Mouse (Mus musculus) hindbrain, embryonic 12.5 days (tissue): Measurements from ENCODE around the gene Fcnb. TPM values are rescaled to one million over a fixed set of nuclear protein-coding genes. Genes with fewer than 3 reads are reported as not detected.
A peak's percentile ranks its signal among the peaks of the same experiment; 100 is the strongest.

Experiments used
- ATAC-seq: fragments of 200-750 bp; cut with Nextera tagmentation; 2 replicates; pipeline ENCODE4 v1.8.0; 2017; ENCODE audit warnings: moderate TSS enrichment; ENCODE audit not compliant: low FRiP score
- H3K27ac ChIP-seq: fragments of 300-500 bp; sonication (generic); 2 replicates; pipeline ENCODE4 v1.5.1; 2016; ENCODE audit warnings: mild to moderate bottlenecking
- H3K27me3 ChIP-seq: fragments of 300-500 bp; sonication (generic); 2 replicates; pipeline ENCODE4 v1.6.1; 2016; ENCODE audit warnings: mild to moderate bottlenecking
- H3K36me3 ChIP-seq: fragments of 300-500 bp; sonication (generic); 2 replicates; pipeline ENCODE4 v1.6.1; 2016; ENCODE audit warnings: mild to moderate bottlenecking
- H3K4me1 ChIP-seq: fragments of 300-500 bp; sonication (generic); 2 replicates; pipeline ENCODE4 v1.6.1; 2016
- H3K4me2 ChIP-seq: fragments of 300-500 bp; sonication (generic); replicated peaks from 2 replicates; pipeline ENCODE4 v1.6.1; 2016; ENCODE audit warnings: mild to moderate bottlenecking
- H3K4me3 ChIP-seq: fragments of 300-500 bp; sonication (generic); 2 replicates; pipeline ENCODE4 v1.5.1; 2016; ENCODE audit warnings: mild to moderate bottlenecking
- H3K9ac ChIP-seq: fragments of 300-500 bp; sonication (generic); 2 replicates; pipeline ENCODE4 v1.6.1; 2016; ENCODE audit warnings: mild to moderate bottlenecking, moderate library complexity
- H3K9me3 ChIP-seq: fragments of 300-500 bp; sonication (generic); replicated peaks from 2 replicates; pipeline ENCODE4 v1.6.1; 2016; ENCODE audit warnings: mild to moderate bottlenecking
- WGBS: fragments of 180-500 bp; shearing (Covaris S2); methylation state at CpG from one replicate; pipeline ENCODE4 v1.1.7; 2016; 5-methylcytosine and 5-hydroxymethylcytosine counted together
- polyA plus RNA-seq: library from polyadenylated mRNA; unstranded; fragments of >200 nt; fragmentation: Nextera tagmentation; extraction: Ambion mirVana; gene quantifications from 2 replicates; pipeline ENCODE4 v1.2.1, GENCODE M21; 2016

Gene Fcnb
- polyA plus RNA-seq, 1 experiment from 2014 or later, result 0.66 TPM

DNA sequence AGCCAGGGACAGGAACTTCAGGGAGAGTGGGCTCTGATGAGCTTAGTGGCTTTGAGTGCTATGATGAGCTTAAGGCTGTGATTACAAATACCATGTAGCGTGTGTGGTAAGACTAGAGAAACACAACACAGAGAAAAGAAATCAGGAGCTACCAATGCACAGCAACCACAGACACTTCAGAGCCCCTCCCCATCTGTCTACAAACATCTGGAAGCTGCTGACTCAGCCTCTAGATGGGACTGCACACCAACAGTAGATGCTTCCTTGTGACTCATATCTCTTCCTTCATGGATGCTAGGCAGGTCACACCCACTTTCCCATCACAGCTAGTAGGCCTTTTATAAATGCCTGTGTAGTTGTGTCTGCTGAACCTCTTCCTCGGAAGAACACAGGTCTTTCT lies 17.2 kb upstream of the Fcnb start:
- Histone ChIP-seq H3K4me2 (no peak overlapping the region), H3K36me3 (no peaks in the 10 kb centered on the region), H3K27ac (no peak overlapping the region), H3K9ac (no peak overlapping the region), H3K4me1 (peaks cover 11% of the 10 kb centered on the region), H3K4me3 (no peak overlapping the region), H3K27me3 (no peaks in the 10 kb centered on the region), H3K9me3 (no peaks in the 10 kb centered on the region)
- ATAC-seq, result no peak
- 86% methylated on average over 2 of the region's 2 CpGs for WGBS

DNA sequence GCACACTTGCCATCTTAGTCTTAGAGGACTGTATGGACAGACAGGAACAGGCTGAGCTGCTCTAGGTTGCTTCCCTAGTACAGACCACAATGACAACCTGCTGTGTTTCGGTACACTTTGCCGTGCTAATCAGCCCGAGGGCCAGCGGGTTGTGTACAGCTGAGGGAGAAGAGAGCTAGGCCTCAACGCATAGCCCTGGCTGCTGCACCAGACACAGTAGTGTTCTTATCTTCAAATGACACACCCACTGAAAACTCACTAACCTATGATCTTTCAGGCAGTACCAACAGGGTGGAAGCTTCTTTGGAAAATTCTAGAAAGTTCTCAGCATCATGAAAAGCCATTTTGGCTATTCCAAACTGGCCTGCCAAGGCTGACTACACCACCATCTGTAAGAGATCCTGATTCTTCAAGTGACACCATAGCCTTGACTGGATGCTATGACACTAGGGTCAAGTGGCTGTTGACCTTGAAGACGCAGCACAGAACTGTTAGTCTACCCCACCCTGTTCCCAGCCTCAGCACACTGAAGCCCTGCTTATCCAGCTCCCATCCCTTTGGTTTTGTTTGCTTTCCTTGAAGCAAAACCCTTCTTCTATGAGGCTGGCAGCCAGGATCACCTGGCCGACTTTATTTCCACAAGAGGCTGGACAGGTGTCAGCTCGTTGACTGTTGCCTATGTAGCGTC lies 16.3 kb upstream of the Fcnb start:
- no peak overlapping the region for H3K9ac ChIP-seq
- H3K36me3 ChIP-seq, result no peaks in the 10 kb centered on the region
- WGBS, result 86% methylated on average over 9 of the region's 9 CpGs
- no peaks in the 10 kb centered on the region for H3K27me3 ChIP-seq
- no peak for ATAC-seq
- H3K4me1 ChIP-seq, result peaks cover 11% of the 10 kb centered on the region
- no peak overlapping the region for H3K4me2 ChIP-seq
- H3K4me3 ChIP-seq, result no peak overlapping the region
- H3K9me3 ChIP-seq, result no peaks in the 10 kb centered on the region
- no peak overlapping the region for H3K27ac ChIP-seq

DNA sequence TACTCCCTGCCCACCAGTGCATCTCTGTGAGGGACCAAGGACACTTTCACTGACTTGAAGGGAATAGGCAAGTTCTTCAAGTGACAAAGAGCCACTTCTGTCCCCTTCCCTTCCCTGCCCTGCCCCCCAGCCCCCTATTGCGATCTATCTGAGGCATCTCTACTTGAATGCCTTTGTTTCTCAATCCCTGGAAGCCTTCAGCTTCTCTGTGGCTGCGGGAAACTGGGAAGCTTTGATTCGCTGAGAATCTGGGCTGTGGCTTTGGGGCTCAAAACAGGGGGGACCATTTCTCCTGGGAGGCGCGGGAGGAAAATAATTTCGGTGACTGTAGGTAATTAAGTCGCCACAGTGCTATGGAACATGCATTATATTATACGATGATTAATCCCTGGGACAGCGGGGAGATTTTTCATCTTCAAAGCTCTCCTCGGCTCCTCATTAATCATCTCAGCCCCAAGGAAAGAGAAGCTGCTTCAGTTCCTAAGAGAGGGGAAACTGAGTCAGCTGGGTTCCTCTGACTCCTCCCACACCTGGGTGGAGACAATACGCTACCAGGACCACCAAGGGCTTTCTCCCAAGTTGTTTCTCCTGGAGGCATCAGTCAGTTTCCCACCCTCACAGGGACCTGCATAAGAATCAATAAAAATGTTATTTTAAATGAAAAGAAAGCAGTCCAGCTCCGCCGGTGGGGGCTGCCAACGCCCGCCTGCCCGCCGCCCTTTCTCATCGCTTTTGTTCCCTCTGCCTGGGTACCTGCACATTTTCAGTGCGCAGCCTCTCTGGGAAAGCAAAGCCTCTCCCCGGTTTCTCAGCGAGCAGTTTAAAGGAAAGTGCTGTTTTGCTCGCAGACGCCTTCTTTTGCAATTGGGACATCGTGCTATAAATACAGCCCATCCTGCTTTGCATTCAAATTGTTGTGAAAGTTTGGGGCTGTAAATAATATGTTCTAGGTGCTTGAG lies 14.1 kb upstream of the Fcnb start:
- Histone ChIP-seq H3K27me3 (no peaks in the 10 kb centered on the region), H3K9me3 (no peaks in the 10 kb centered on the region), H3K4me2 (peak overlapping the region; percentile 49), H3K4me3 (peak overlapping the region; percentile 16), H3K4me1 (peaks cover 11% of the 10 kb centered on the region), H3K36me3 (no peaks in the 10 kb centered on the region), H3K27ac (peak overlapping the region; percentile 75), H3K9ac (peak overlapping the region; percentile 44; the same call in 1 of the 2 replicates)
- ATAC-seq, result peak; percentile 75
- 3% methylated on average over 24 of the region's 24 CpGs for WGBS

DNA sequence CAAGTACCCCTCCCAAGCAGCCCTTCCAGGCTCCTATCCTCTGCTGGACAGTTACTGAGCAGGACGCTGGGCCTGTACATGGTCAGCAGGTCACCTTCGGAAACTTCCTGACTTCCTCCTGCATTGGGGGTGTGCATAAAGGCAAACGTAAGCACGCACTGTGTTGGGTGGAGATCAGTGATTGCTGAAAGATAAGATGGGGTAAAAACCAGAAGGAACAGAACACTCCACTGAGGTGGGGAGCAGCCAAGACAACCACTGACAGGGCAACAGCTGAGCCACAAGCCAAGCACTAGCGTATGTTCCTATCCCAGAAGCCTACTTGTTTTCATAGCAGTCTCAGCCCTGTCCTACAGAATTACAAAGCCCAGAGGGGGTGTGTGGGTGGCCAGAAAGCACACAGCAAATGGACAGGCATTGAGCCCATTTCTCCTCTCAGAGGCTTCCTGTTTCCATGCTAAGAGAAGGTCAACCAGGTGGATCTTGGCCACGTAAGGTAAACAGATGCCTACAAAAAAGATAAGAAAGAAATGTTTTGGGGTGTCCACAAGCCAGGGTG lies 12.1 kb upstream of the Fcnb start:
- 92% methylated on average over 6 of the region's 6 CpGs for WGBS
- no peak overlapping the region for H3K4me3 ChIP-seq
- no peak for ATAC-seq
- no peaks in the 10 kb centered on the region for H3K36me3 ChIP-seq
- H3K4me1 ChIP-seq, result peaks cover 12% of the 10 kb centered on the region
- peaks cover 2% of the 10 kb centered on the region; the same call in 1 of the 2 replicates for H3K27me3 ChIP-seq
- no peak overlapping the region for H3K27ac ChIP-seq
- no peak overlapping the region for H3K9ac ChIP-seq
- H3K9me3 ChIP-seq, result no peaks in the 10 kb centered on the region
- H3K4me2 ChIP-seq, result no peak overlapping the region

DNA sequence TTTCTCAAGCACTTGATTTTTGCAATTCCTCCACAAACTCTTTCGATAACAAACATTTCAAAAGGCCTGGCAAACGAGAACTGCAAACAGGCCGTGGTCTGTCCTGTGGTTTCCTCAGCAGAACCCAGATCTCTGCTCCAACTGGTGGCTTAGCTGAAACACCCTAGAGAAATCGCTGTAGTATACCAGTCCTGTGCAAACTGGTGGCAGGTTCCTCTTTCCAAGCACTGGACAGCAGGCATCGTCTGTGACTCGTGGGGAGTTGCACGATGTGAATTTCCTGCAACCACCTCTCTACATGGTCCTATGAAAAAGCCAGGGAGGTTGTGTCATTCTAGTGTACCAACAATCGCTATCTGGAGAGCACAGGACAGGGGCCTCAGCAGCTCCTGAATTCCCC lies 7.4 kb upstream of the Fcnb start:
- Histone ChIP-seq H3K9me3 (no peaks in the 10 kb centered on the region), H3K4me1 (peaks cover 28% of the 10 kb centered on the region), H3K4me3 (no peak overlapping the region), H3K4me2 (no peak overlapping the region), H3K9ac (no peak overlapping the region), H3K27me3 (peaks cover 2% of the 10 kb centered on the region; the same call in 1 of the 2 replicates), H3K36me3 (no peaks in the 10 kb centered on the region), H3K27ac (peak overlapping the region; percentile 83; the same call in 1 of the 2 replicates)
- WGBS, result 92% methylated on average over 8 of the region's 8 CpGs
- ATAC-seq, result no peak

DNA sequence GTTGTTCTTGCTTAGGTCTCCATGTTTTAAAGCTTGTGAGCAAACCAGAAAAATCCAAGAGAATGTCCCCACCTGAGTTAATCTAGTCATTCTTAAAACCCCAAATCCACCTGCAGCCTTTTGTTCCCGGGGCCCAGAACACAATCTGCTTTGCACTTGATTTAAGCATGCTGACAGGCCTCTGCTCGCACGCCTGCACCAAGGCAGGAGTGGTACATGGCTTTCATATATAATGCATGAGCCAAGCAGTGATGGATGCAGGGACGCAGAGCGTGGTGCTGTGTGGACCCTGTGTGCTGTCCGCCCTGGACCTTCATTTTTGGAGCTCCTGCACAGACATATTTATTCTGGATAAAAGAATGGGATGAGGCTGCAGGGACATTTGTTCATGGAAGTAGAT lies 6.4 kb upstream of the Fcnb start:
- WGBS, result 59% methylated on average over 6 of the region's 6 CpGs
- no peak overlapping the region for H3K9ac ChIP-seq
- H3K4me1 ChIP-seq, result peaks cover 28% of the 10 kb centered on the region
- H3K4me2 ChIP-seq, result no peak overlapping the region
- H3K9me3 ChIP-seq, result no peaks in the 10 kb centered on the region
- H3K27me3 ChIP-seq, result peaks cover 2% of the 10 kb centered on the region; the same call in 1 of the 2 replicates
- H3K4me3 ChIP-seq, result no peak overlapping the region
- peak overlapping the region; percentile 83 for H3K27ac ChIP-seq
- no peaks in the 10 kb centered on the region for H3K36me3 ChIP-seq
- peak; percentile 80 for ATAC-seq

DNA sequence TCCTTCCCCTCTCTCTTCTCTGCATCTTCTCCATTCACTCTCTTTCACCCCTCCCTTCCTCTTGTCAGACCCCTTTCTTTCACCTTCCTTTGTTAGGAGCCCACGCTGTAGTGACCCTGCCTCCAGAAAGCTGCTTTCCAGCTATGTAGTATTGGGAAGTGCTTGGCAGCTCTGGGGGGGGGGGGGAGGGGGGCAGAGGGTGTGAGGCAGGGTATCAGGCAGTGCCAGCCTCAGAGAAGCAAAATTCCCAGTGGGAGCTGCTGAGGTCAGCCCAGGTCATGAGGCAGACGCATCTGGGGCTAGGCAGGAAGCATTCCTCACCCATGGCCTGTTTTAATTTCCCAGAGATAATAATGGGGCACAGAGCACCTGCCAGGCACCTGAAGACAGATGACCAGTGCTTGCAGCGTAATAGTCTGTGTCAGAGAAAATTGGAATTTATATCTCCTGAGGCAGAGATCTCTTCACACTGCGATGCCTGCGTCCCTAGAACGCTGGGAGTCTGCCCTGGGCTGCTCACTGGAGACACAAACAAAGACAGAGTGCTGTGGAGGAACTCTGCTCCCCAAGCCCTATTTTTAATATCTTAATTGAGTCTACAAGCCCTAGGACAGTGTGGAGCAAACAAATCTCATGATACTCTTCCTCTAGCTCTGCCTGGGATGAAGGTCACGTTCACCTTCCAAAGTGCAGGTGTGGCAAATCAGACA lies 5.8 kb upstream of the Fcnb start:
- Histone ChIP-seq H3K36me3 (no peaks in the 10 kb centered on the region), H3K4me3 (no peak overlapping the region), H3K4me1 (peaks cover 28% of the 10 kb centered on the region), H3K4me2 (no peak overlapping the region), H3K27ac (peak overlapping the region; percentile 83), H3K9ac (peak overlapping the region; percentile 20; the same call in 1 of the 2 replicates), H3K27me3 (peaks cover 2% of the 10 kb centered on the region; the same call in 1 of the 2 replicates), H3K9me3 (no peaks in the 10 kb centered on the region)
- 48% methylated on average over 7 of the region's 7 CpGs for WGBS
- peak; percentile 82 for ATAC-seq

DNA sequence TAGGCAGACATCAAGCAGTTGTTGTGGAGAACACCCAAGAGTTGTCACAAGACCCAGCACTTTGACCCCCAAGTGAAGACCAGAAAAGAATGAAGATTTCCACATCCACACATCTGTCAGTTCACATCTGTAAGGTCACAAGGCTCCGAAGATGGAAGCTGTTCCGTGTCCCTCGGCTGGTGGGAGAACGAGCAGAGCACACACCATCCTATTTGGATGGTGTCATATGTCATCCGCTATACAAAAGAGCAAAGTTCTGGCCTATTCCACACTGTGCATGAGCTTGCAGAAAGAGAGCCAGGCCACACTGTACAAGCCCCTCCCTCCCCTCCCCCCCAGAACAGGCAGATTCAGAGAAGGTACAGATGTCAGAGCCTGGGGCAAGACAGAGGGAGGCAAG lies 4.4 kb upstream of the Fcnb start:
- Histone ChIP-seq H3K9me3 (no peaks in the 10 kb centered on the region), H3K9ac (no peak overlapping the region), H3K27me3 (peaks cover 2% of the 10 kb centered on the region; the same call in 1 of the 2 replicates), H3K36me3 (no peaks in the 10 kb centered on the region), H3K27ac (0 out of 2 replicates have a peak overlapping the region, but pooled peaks have one; percentile 83), H3K4me3 (no peak overlapping the region), H3K4me1 (peaks cover 28% of the 10 kb centered on the region), H3K4me2 (no peak overlapping the region)
- 64% methylated on average over 5 of the region's 5 CpGs for WGBS
- no peak for ATAC-seq

DNA sequence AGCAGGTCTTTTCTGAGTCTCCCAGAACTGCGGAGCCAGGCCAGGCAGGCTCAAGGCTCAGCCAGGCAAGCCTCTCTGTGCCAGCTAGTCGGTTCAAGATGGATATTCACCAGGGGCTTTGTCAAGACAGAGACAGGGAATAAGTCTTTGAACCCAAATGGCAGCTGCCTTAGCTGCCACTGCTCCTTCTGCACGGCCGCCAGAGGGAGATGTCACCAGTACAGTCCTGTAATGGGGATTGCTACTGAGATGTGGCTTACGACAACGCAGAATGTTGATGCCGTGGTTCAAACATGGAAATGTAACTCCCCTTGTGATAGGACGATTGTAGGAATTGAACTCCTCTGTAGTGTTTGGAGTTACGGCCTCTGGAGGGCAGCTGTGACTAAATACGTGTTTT lies 1.4 kb upstream of the Fcnb start:
- no peaks in the 10 kb centered on the region for H3K27me3 ChIP-seq
- H3K27ac ChIP-seq, result no peak overlapping the region
- H3K36me3 ChIP-seq, result no peaks in the 10 kb centered on the region
- no peak overlapping the region for H3K4me3 ChIP-seq
- peaks cover 20% of the 10 kb centered on the region for H3K4me1 ChIP-seq
- H3K4me2 ChIP-seq, result no peak overlapping the region
- WGBS, result 85% methylated on average over 10 of the region's 10 CpGs
- H3K9me3 ChIP-seq, result 0 out of 2 replicates have a peak, but pooled peaks cover 3% of the 10 kb centered on the region
- no peak for ATAC-seq
- no peak overlapping the region for H3K9ac ChIP-seq

DNA sequence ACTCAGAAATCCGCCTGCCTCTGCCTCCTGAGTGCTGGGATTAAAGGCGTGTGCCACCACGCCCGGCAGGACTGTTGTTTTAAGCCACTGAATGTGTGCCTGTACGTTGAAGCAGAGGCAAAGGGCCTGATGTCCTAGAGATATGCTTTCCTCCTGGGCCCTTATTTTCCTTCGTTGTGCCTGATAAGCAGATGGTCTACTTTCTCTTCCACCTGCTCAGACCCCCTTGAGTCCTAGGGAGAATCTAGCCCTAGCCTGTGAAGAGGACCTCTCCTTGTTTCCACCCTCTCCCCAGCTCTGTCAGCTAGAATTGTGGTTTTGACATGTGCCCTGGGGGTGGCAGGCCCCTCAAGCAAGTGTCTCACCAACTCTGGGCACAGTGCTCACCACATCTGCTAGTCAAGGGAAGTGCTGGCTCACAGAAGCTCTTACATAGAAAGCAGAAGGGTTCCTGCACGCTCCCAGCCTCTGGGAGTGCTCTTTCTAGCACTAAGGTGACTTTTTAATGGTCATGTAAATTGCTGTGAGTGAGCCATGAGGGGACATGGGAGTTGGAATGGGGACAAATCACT lies 9.0 kb downstream of the Fcnb start:
- no peak overlapping the region for H3K9ac ChIP-seq
- H3K4me2 ChIP-seq, result no peak overlapping the region
- H3K4me1 ChIP-seq, result no peaks in the 10 kb centered on the region
- no peak overlapping the region for H3K27ac ChIP-seq
- ATAC-seq, result no peak
- WGBS, result 78% methylated on average over 7 of the region's 7 CpGs
- no peaks in the 10 kb centered on the region for H3K36me3 ChIP-seq
- 0 out of 2 replicates have a peak, but pooled peaks cover 5% of the 10 kb centered on the region for H3K9me3 ChIP-seq
- H3K27me3 ChIP-seq, result no peaks in the 10 kb centered on the region
- H3K4me3 ChIP-seq, result no peak overlapping the region

DNA sequence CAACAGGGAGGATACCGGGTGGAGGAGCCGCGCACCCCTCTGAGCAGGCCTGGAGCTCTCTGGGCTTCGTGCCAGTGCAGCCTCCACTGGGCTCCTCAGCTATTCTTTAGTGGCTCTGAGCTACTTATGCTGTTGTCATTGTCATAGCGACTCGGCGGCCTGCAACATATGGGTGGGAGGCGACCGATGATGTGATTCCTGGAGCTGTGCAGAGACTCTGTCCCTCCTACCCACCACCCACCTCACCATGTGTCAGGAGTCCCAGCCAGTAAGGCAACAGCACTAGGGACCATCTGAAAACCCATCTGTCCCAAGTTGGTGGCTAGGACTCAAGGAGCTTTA lies 16.2 kb downstream of the Fcnb start:
- no peaks in the 10 kb centered on the region for H3K9me3 ChIP-seq
- no peak overlapping the region for H3K4me2 ChIP-seq

More for the DNA sequence above, 16.2 kb downstream of the Fcnb start:
- Histone ChIP-seq H3K4me1 (peaks cover 12% of the 10 kb centered on the region), H3K27ac (peak overlapping the region; percentile 55; the same call in 1 of the 2 replicates), H3K9ac (no peak overlapping the region), H3K27me3 (no peaks in the 10 kb centered on the region), H3K36me3 (no peaks in the 10 kb centered on the region), H3K4me3 (no peak overlapping the region)
- peak; percentile 91 for ATAC-seq
- WGBS, result 62% methylated on average over 9 of the region's 9 CpGs
